Mouse (Mus musculus): Measurements from ENCODE around the gene Cbln3. TPM values are rescaled to one million over a fixed set of nuclear protein-coding genes. Genes with fewer than 3 reads are reported as not detected.
A peak's percentile ranks its signal among the peaks of the same experiment; 100 is the strongest.

The Cbln3 gene
- polyA plus RNA-seq, 1 experiment from 2014 or later, result 0.14 TPM

GRCm38 (mm10) chr14:55899701-55900413 lies 15.7 kb upstream of the Cbln3 start, which contains the start of gene Sdr39u1:
TSS of gene Sdr39u1 (minus strand) at chr14:55900293.
- Histone ChIP-seq H3K4me3 (replicated peaks; ENCODE audit: low read length) (peak within 1 kb of the TSS; percentile 63), H3K9ac (replicated peaks; ENCODE audit: low read depth, low read length) (peak within 1 kb of the TSS; percentile 69), H3K4me1 (replicated peaks; ENCODE audit: control insufficient read depth, insufficient read depth, low read length) (peaks cover 16% of the 10 kb centered on the region), H3K4me2 (ENCODE audit: low read length) (peak within 1 kb of the TSS; percentile 92), H3K36me3 (ENCODE audit: control insufficient read depth, insufficient read depth) (peaks cover 2% of the 10 kb centered on the region; the same call in 1 of the 2 replicates), H3K9me3 (ENCODE audit: control insufficient read depth, low read length) (no peaks in the 10 kb centered on the region), H3K27ac (ENCODE audit: low read length) (peak within 1 kb of the TSS; percentile 83), H3K27me3 (replicated peaks; ENCODE audit: control insufficient read depth, insufficient read depth, low read length) (no peaks in the 10 kb centered on the region)
- ATAC-seq, result peak; percentile 97
- 2% methylated on average over 39 of the region's 39 CpGs for WGBS

DNA sequence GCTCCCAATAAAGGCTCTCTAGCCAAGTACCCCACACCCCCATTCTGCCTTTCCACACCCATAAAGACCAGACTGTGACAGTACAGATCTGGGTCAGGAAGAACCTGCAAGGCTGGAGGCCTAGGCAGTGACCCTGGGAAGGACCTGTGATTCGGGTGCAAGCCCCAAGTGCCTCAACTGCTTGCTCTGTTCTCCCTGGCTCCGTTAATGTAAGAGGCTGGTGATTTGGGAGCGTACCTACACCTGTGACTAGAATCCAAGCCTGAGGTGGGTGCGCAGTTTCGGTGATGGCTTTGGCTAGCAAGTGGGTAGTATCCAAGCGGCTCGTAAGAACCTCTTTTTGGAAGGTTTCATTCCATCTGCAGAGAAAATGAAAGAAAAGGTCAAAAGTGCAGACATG lies 14.8 kb upstream of the Cbln3 start:
- Histone ChIP-seq H3K4me3 (replicated peaks; ENCODE audit: low read length) (no peak overlapping the region), H3K4me2 (ENCODE audit: low read length) (no peak overlapping the region), H3K27me3 (replicated peaks; ENCODE audit: control insufficient read depth, insufficient read depth, low read length) (no peaks in the 10 kb centered on the region), H3K9ac (replicated peaks; ENCODE audit: low read depth, low read length) (no peak overlapping the region), H3K9me3 (ENCODE audit: control insufficient read depth, low read length) (no peaks in the 10 kb centered on the region), H3K27ac (ENCODE audit: low read length) (no peak overlapping the region), H3K4me1 (replicated peaks; ENCODE audit: control insufficient read depth, insufficient read depth, low read length) (peaks cover 16% of the 10 kb centered on the region), H3K36me3 (ENCODE audit: control insufficient read depth, insufficient read depth) (peaks cover 4% of the 10 kb centered on the region; the same call in 1 of the 2 replicates)
- no peak for ATAC-seq
- WGBS, result 93% methylated on average over 7 of the region's 7 CpGs

DNA sequence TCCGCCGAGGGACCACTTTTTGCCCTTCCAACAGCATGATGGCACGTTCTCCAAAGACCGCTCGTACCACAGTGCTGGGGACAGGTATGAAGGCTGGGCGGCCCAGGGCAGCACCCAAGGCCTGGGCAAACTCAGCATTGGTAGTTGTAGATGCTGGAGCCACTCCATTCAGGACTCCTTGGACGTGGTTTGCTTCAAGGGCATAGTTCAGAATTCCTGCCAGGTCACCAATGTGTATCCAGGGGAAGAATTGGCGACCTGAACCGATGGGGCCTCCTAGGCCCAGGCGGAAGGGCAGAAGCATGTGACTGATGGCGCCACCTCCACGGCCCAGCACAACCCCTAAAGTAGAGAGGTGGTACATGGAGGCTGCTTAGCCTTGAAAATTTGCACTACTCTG lies 13.5 kb upstream of the Cbln3 start:
- no peak for ATAC-seq

GRCm38 (mm10) chr14:55886571-55887382 lies 2.6 kb upstream of the Cbln3 start:
- peaks cover 21% of the 10 kb centered on the region for H3K4me1 ChIP-seq (replicated peaks; ENCODE audit: control insufficient read depth, insufficient read depth, low read length)
- peaks cover 3% of the 10 kb centered on the region; the same call in 1 of the 2 replicates for H3K36me3 ChIP-seq (ENCODE audit: control insufficient read depth, insufficient read depth)
- no peak overlapping the region for H3K9ac ChIP-seq (replicated peaks; ENCODE audit: low read depth, low read length)
- H3K27ac ChIP-seq (ENCODE audit: low read length), result no peak overlapping the region
- H3K9me3 ChIP-seq (ENCODE audit: control insufficient read depth, low read length), result no peaks in the 10 kb centered on the region
- ATAC-seq, result no peak
- no peak overlapping the region for H3K4me3 ChIP-seq (replicated peaks; ENCODE audit: low read length)
- 87% methylated on average over 24 of the region's 24 CpGs for WGBS
- no peaks in the 10 kb centered on the region for H3K27me3 ChIP-seq (replicated peaks; ENCODE audit: control insufficient read depth, insufficient read depth, low read length)
- no peak overlapping the region for H3K4me2 ChIP-seq (ENCODE audit: low read length)

More for the DNA sequence above, 13.5 kb upstream of the Cbln3 start:
- 95% methylated on average over 12 of the region's 12 CpGs for WGBS
- Histone ChIP-seq H3K9me3 (ENCODE audit: control insufficient read depth, low read length) (no peaks in the 10 kb centered on the region), H3K9ac (replicated peaks; ENCODE audit: low read depth, low read length) (no peak overlapping the region), H3K4me3 (replicated peaks; ENCODE audit: low read length) (no peak overlapping the region), H3K36me3 (ENCODE audit: control insufficient read depth, insufficient read depth) (peaks cover 4% of the 10 kb centered on the region; the same call in 1 of the 2 replicates), H3K27ac (ENCODE audit: low read length) (no peak overlapping the region), H3K4me1 (replicated peaks; ENCODE audit: control insufficient read depth, insufficient read depth, low read length) (peaks cover 16% of the 10 kb centered on the region), H3K4me2 (ENCODE audit: low read length) (no peak overlapping the region), H3K27me3 (replicated peaks; ENCODE audit: control insufficient read depth, insufficient read depth, low read length) (no peaks in the 10 kb centered on the region)

- H3K9me3 ChIP-seq (ENCODE audit: control insufficient read depth, low read length), result no peaks in the 10 kb centered on the region
- peaks cover 3% of the 10 kb centered on the region; the same call in 1 of the 2 replicates for H3K36me3 ChIP-seq (ENCODE audit: control insufficient read depth, insufficient read depth)
- no peaks in the 10 kb centered on the region for H3K27me3 ChIP-seq (replicated peaks; ENCODE audit: control insufficient read depth, insufficient read depth, low read length)
- peak overlapping the region; percentile 92 for H3K4me3 ChIP-seq (replicated peaks; ENCODE audit: low read length)
- 9% methylated on average over 16 of the region's 16 CpGs for WGBS
- peaks cover 21% of the 10 kb centered on the region for H3K4me1 ChIP-seq (replicated peaks; ENCODE audit: control insufficient read depth, insufficient read depth, low read length)
- peak overlapping the region; percentile 88 for H3K4me2 ChIP-seq (ENCODE audit: low read length)
- H3K9ac ChIP-seq (replicated peaks; ENCODE audit: low read depth, low read length), result peak overlapping the region; percentile 90
- no peak for ATAC-seq
- H3K27ac ChIP-seq (ENCODE audit: low read length), result no peak overlapping the region
Observed at GRCm38 (mm10) chr14:55885791-55886271, 1.6 kb upstream of the Cbln3 start.

- no peaks in the 10 kb centered on the region for H3K27me3 ChIP-seq (replicated peaks; ENCODE audit: control insufficient read depth, insufficient read depth, low read length)
- H3K4me1 ChIP-seq (replicated peaks; ENCODE audit: control insufficient read depth, insufficient read depth, low read length), result peaks cover 21% of the 10 kb centered on the region
- ATAC-seq, result peak; percentile 63
- H3K4me2 ChIP-seq (ENCODE audit: low read length), result peak overlapping the region; percentile 88
- peak overlapping the region; percentile 92 for H3K4me3 ChIP-seq (replicated peaks; ENCODE audit: low read length)
- no peaks in the 10 kb centered on the region for H3K9me3 ChIP-seq (ENCODE audit: control insufficient read depth, low read length)
- peaks cover 3% of the 10 kb centered on the region; the same call in 1 of the 2 replicates for H3K36me3 ChIP-seq (ENCODE audit: control insufficient read depth, insufficient read depth)
- under 1% methylated on average over 21 of the region's 30 CpGs for WGBS
- H3K27ac ChIP-seq (ENCODE audit: low read length), result peak overlapping the region; percentile 61
- H3K9ac ChIP-seq (replicated peaks; ENCODE audit: low read depth, low read length), result peak overlapping the region; percentile 90
Observed at GRCm38 (mm10) chr14:55885114-55885790, 1.1 kb upstream of the Cbln3 start.

GRCm38 (mm10) chr14:55884713-55885113 lies 521 bp upstream of the Cbln3 start, which contains the start of gene Khnyn:
TSS of gene Khnyn (plus strand) at chr14:55884947.
- Histone ChIP-seq H3K9ac (replicated peaks; ENCODE audit: low read depth, low read length) (peak within 1 kb of the TSS; percentile 90), H3K4me2 (ENCODE audit: low read length) (peak within 1 kb of the TSS; percentile 88), H3K4me1 (replicated peaks; ENCODE audit: control insufficient read depth, insufficient read depth, low read length) (peaks cover 21% of the 10 kb centered on the region), H3K27me3 (replicated peaks; ENCODE audit: control insufficient read depth, insufficient read depth, low read length) (no peaks in the 10 kb centered on the region), H3K27ac (ENCODE audit: low read length) (peak within 1 kb of the TSS; percentile 61), H3K9me3 (ENCODE audit: control insufficient read depth, low read length) (no peaks in the 10 kb centered on the region), H3K4me3 (replicated peaks; ENCODE audit: low read length) (peak within 1 kb of the TSS; percentile 92), H3K36me3 (ENCODE audit: control insufficient read depth, insufficient read depth) (peaks cover 3% of the 10 kb centered on the region; the same call in 1 of the 2 replicates)
- ATAC-seq, result peak; percentile 91
- WGBS, result 1% methylated on average over 27 of the region's 30 CpGs

- Histone ChIP-seq H3K4me3 (replicated peaks; ENCODE audit: low read length) (no peak overlapping the region), H3K27me3 (replicated peaks; ENCODE audit: control insufficient read depth, insufficient read depth, low read length) (no peaks in the 10 kb centered on the region), H3K36me3 (ENCODE audit: control insufficient read depth, insufficient read depth) (peaks cover 3% of the 10 kb centered on the region; the same call in 1 of the 2 replicates), H3K4me2 (ENCODE audit: low read length) (no peak overlapping the region), H3K27ac (ENCODE audit: low read length) (no peak overlapping the region), H3K9ac (replicated peaks; ENCODE audit: low read depth, low read length) (no peak overlapping the region), H3K9me3 (ENCODE audit: control insufficient read depth, low read length) (no peaks in the 10 kb centered on the region), H3K4me1 (replicated peaks; ENCODE audit: control insufficient read depth, insufficient read depth, low read length) (peaks cover 21% of the 10 kb centered on the region)
- no peak for ATAC-seq
- 88% methylated on average over 12 of the region's 12 CpGs for WGBS
Observed at GRCm38 (mm10) chr14:55883663-55884062, 529 bp downstream of the Cbln3 start.

Measured in forebrain, embryonic 16.5 days (tissue).